9 mouse cellular contexts compared by ENCODE assay signal in genomic region chr3:135886659-135887027, GRCm38 (mm10).
A peak's percentile ranks its signal among the peaks of the same experiment; 100 is the strongest.
DNase-seq lines count a peak whose midpoint lies in the region; ATAC-seq and TF ChIP-seq lines count a peak whose summit lies in the region.
"Had no signal": no experiment of that assay in that cellular context is flagged by ENCODE, and none has a peak within 500 bp of the region (broad histone marks: within the 10 kb centered on the region; RNA-seq: fewer than 3 reads in every experiment).

No protein-coding gene starts in this region.

- no peak overlapping the region for H3K9ac ChIP-seq in limb, embryonic 11.5 days (ENCODE audit: low read length)
- H3K9ac ChIP-seq in neural tube, embryonic 13.5 days = no peak overlapping the region
- H3K9ac ChIP-seq: embryonic facial prominence, embryonic 15.5 days had no signal

- DNase-seq in thymus, adult 2 months = peak; percentile 54
- DNase-seq in thymus, adult 18-20 months = no peak
- DNase-seq in cerebellum, adult 9-11 months = peak; percentile 84
- DNase-seq in frontal cortex, postnatal 25 days (ENCODE audit: low spot score in 2 of 2) = peak; percentile 78 to 83
- peak; percentile 76 for DNase-seq in kidney, adult 9 months
- peak; percentile 82 for DNase-seq in limb, embryonic 11.5 days (ENCODE audit: low spot score)
- DNase-seq in thymus, postnatal 0 days (ENCODE audit: low spot score) = peak; percentile 62

- no peak overlapping the region for H3K27ac ChIP-seq in thymus, adult 2 months (ENCODE audit: control insufficient read depth, insufficient read depth, low read length)
- no peak overlapping the region for H3K27ac ChIP-seq in limb, embryonic 11.5 days (replicated peaks; ENCODE audit: low read depth, low read length)
- H3K27ac ChIP-seq in neural tube, embryonic 13.5 days (replicated peaks) = no peak overlapping the region
- H3K27ac ChIP-seq: embryonic facial prominence, embryonic 15.5 days had no signal

- no peak for ATAC-seq in limb, embryonic 11.5 days (ENCODE audit: insufficient number of reproducible peaks, low FRiP score, low TSS enrichment, low read depth)
- ATAC-seq in neural tube, embryonic 13.5 days (ENCODE audit: low read depth) = peak; percentile 40; the same call in 1 of the 2 replicates

- no peak overlapping the region for H3K4me2 ChIP-seq in limb, embryonic 11.5 days (ENCODE audit: low read depth, severe bottlenecking)
- no peak overlapping the region for H3K4me2 ChIP-seq in neural tube, embryonic 13.5 days
- H3K4me2 ChIP-seq: embryonic facial prominence, embryonic 15.5 days had no signal

- H3K4me1 ChIP-seq in thymus, adult 2 months (replicated peaks; ENCODE audit: control insufficient read depth, insufficient read depth, low read length) = no peaks in the 10 kb centered on the region
- H3K4me1 ChIP-seq in limb, embryonic 11.5 days (ENCODE audit: control insufficient read depth, insufficient read depth, low read length) = 0 out of 2 replicates have a peak, but pooled peaks cover 2% of the 10 kb centered on the region
- peaks cover 9% of the 10 kb centered on the region for H3K4me1 ChIP-seq in neural tube, embryonic 13.5 days (replicated peaks)
- H3K4me1 ChIP-seq: embryonic facial prominence, embryonic 15.5 days had no signal

- TF ChIP-seq CTCF in thymus, adult 2 months (IDR thresholded peaks at IDR 0.05; ENCODE audit: borderline replicate concordance, control insufficient read depth, extremely low read depth, insufficient read depth, low read length, poor library complexity) = no peak

- 53% methylated on average over 12 of the region's 12 CpGs for WGBS in thymus, adult 2 months
- 47% methylated on average over 12 of the region's 12 CpGs for WGBS in limb, embryonic 11.5 days
- WGBS in neural tube, embryonic 13.5 days = 43% methylated on average over 12 of the region's 12 CpGs

- no peaks in the 10 kb centered on the region for H3K9me3 ChIP-seq in limb, embryonic 11.5 days (ENCODE audit: control insufficient read depth, low read length)
- H3K9me3 ChIP-seq in neural tube, embryonic 13.5 days = no peaks in the 10 kb centered on the region
- H3K9me3 ChIP-seq: embryonic facial prominence, embryonic 15.5 days had no signal

- no peaks in the 10 kb centered on the region for H3K27me3 ChIP-seq in thymus, adult 2 months (ENCODE audit: control insufficient read depth, insufficient read depth, low read length)
- H3K27me3 ChIP-seq in limb, embryonic 11.5 days (ENCODE audit: control insufficient read depth, insufficient read depth, low read length) = no peaks in the 10 kb centered on the region
- H3K27me3 ChIP-seq in neural tube, embryonic 13.5 days = no peaks in the 10 kb centered on the region
- H3K27me3 ChIP-seq: embryonic facial prominence, embryonic 15.5 days had no signal

- H3K4me3 ChIP-seq in thymus, adult 2 months (ENCODE audit: control insufficient read depth, insufficient read depth, low read length) = no peak overlapping the region
- no peak overlapping the region for H3K4me3 ChIP-seq in limb, embryonic 11.5 days (ENCODE audit: low read depth, low read length)
- no peak overlapping the region for H3K4me3 ChIP-seq in neural tube, embryonic 13.5 days
- H3K4me3 ChIP-seq: embryonic facial prominence, embryonic 15.5 days had no signal

- TF ChIP-seq POLR2A in thymus, adult 2 months (IDR thresholded peaks at IDR 0.05; ENCODE audit: control insufficient read depth, extremely low read depth, insufficient read depth, low read length, poor library complexity) = no peak

- H3K36me3 ChIP-seq in thymus, adult 2 months (ENCODE audit: control insufficient read depth, insufficient read depth, low read length) = no peaks in the 10 kb centered on the region
- H3K36me3 ChIP-seq in limb, embryonic 11.5 days (ENCODE audit: control insufficient read depth, insufficient read depth, low read length) = no peaks in the 10 kb centered on the region
- H3K36me3 ChIP-seq in neural tube, embryonic 13.5 days = no peaks in the 10 kb centered on the region
- H3K36me3 ChIP-seq: embryonic facial prominence, embryonic 15.5 days had no signal

Comparison
In these comparisons a context has a peak if more than half of its experiments do, and no peak if none do; other contexts are left out.
1. DNase-seq: peak in thymus, adult 2 months (single experiment), cerebellum, adult 9-11 months (single experiment), frontal cortex, postnatal 25 days (2 of 2), kidney, adult 9 months (single experiment), limb, embryonic 11.5 days (single experiment) and thymus, postnatal 0 days (single experiment); none in thymus, adult 18-20 months (0 of 2).